13 mouse cellular contexts compared by ENCODE assay signal in the genomic region with DNA sequence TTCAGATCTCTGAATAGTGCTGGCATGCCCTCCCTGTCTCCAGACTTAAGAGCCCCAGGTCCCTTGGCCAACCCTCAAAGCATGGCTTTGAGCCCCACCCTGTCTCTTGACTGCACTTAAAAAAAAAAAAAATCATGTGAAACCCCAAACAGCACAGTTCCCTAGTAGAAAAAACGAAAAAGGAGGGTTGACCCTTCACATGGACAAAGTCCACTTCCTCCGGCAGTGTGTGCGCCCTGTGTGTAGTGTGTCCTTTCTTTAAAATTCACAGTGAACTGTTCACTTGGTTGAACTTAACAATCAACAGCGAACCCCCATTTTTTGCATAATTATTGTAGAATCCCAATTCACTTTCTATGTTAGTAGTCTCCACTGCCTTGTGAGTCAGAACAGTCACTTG. TPM values are rescaled to one million over a fixed set of nuclear protein-coding genes. Genes with fewer than 3 reads are reported as not detected.
A peak's percentile ranks its signal among the peaks of the same experiment; 100 is the strongest.
DNase-seq lines count a peak whose midpoint lies in the region; ATAC-seq and TF ChIP-seq lines count a peak whose summit lies in the region.
"Had no signal": no experiment of that assay in that cellular context is flagged by ENCODE, and none has a peak within 500 bp of the region (broad histone marks: within the 10 kb centered on the region; RNA-seq: fewer than 3 reads in every experiment).

No protein-coding gene starts in this region.

- no peak for DNase-seq in heart, adult 11 months
- DNase-seq in neural tube, embryonic 10.5 days (ENCODE audit: extremely low spot score, low spot score) = no peak
- no peak for DNase-seq in liver, embryonic 14.5 days (ENCODE audit: low read depth in 3 of 3, low spot score in 3 of 3)
- no peak for DNase-seq in urinary bladder, postnatal 14 days (ENCODE audit: low spot score)
- no peak for DNase-seq in left cerebral cortex, adult 8-10 months (ENCODE audit: low spot score in 2 of 2)
- DNase-seq: cerebellum, adult 9-10 months; right cerebral cortex, adult 18-20 months; thymus, adult 2 months had no signal

- H3K4me3 ChIP-seq in heart, embryonic 13.5 days = peak overlapping the region; percentile 82
- H3K4me3 ChIP-seq in neural tube, embryonic 12.5 days = no peak overlapping the region
- H3K4me3 ChIP-seq in liver, embryonic 14.5 days (ENCODE audit: insufficient read depth in 1 of 2, low read depth in 2 of 2, low read length in 2 of 2) = peak overlapping the region in 1 of 2 experiments; percentile 49; a peak in 2 of 4 replicates

- H3K27me3 ChIP-seq in heart, embryonic 13.5 days (replicated peaks) = peaks cover 13% of the 10 kb centered on the region
- H3K27me3 ChIP-seq in neural tube, embryonic 12.5 days (replicated peaks) = peaks cover 35% of the 10 kb centered on the region
- peaks cover 16% of the 10 kb centered on the region for H3K27me3 ChIP-seq in liver, embryonic 14.5 days (ENCODE audit: control insufficient read depth, insufficient read depth, low read length)

- no peak for TF ChIP-seq EP300 in liver, embryonic 14.5 days (IDR thresholded peaks at IDR 0.05; ENCODE audit: low read depth)

- H3K9me3 ChIP-seq in heart, embryonic 13.5 days = no peaks in the 10 kb centered on the region
- H3K9me3 ChIP-seq in neural tube, embryonic 12.5 days = no peaks in the 10 kb centered on the region
- no peaks in the 10 kb centered on the region for H3K9me3 ChIP-seq in liver, embryonic 14.5 days (ENCODE audit: control insufficient read depth, low read length)
- H3K9me3 ChIP-seq: megakaryocyte, embryonic 14.5 days had no signal

- peak overlapping the region; percentile 98; the same call in 1 of the 2 replicates for H3K27ac ChIP-seq in heart, embryonic 13.5 days (replicated peaks)
- H3K27ac ChIP-seq in neural tube, embryonic 12.5 days = no peak overlapping the region
- H3K27ac ChIP-seq in liver, embryonic 14.5 days = no peak overlapping the region

- H3K9ac ChIP-seq in heart, embryonic 13.5 days = peak overlapping the region; percentile 96
- peak overlapping the region; percentile 59; the same call in 1 of the 2 replicates for H3K9ac ChIP-seq in neural tube, embryonic 12.5 days
- no peak overlapping the region for H3K9ac ChIP-seq in liver, embryonic 14.5 days (replicated peaks)

- peak overlapping the region; percentile 88 for H3K4me2 ChIP-seq in heart, embryonic 13.5 days
- peak overlapping the region; percentile 98 for H3K4me2 ChIP-seq in neural tube, embryonic 12.5 days (replicated peaks)
- peak overlapping the region; percentile 50 for H3K4me2 ChIP-seq in liver, embryonic 14.5 days (ENCODE audit: low read depth)

- ATAC-seq in heart, embryonic 13.5 days (ENCODE audit: extremely low read depth, insufficient number of reproducible peaks, low FRiP score, low TSS enrichment) = no peak
- no peak for ATAC-seq in neural tube, embryonic 12.5 days (ENCODE audit: low FRiP score, low read depth)
- no peak for ATAC-seq in liver, embryonic 14.5 days (ENCODE audit: insufficient read depth)
- no peak for ATAC-seq in activated CD4-positive, CD25-positive, alpha-beta regulatory T cell, adult 4 months
- ATAC-seq: CD4-positive, CD25-positive, alpha-beta regulatory T cell, adult 4 months had no signal

- 58% methylated on average over 4 of the region's 4 CpGs for WGBS in heart, embryonic 13.5 days
- WGBS in neural tube, embryonic 12.5 days = 66% methylated on average over 4 of the region's 4 CpGs
- WGBS in liver, embryonic 14.5 days (ENCODE audit: insufficient replicate concordance) = 48% methylated on average over 4 of the region's 4 CpGs

- no peaks in the 10 kb centered on the region for H3K36me3 ChIP-seq in heart, embryonic 13.5 days
- H3K36me3 ChIP-seq in neural tube, embryonic 12.5 days = no peaks in the 10 kb centered on the region
- no peaks in the 10 kb centered on the region for H3K36me3 ChIP-seq in liver, embryonic 14.5 days (replicated peaks; ENCODE audit: control insufficient read depth, insufficient read depth, low read depth)

- TF ChIP-seq CTCF in liver, embryonic 14.5 days (IDR thresholded peaks at IDR 0.05; ENCODE audit: low read depth) = no peak

- peaks cover 45% of the 10 kb centered on the region for H3K4me1 ChIP-seq in heart, embryonic 13.5 days
- peaks cover 8% of the 10 kb centered on the region for H3K4me1 ChIP-seq in neural tube, embryonic 12.5 days
- no peaks in the 10 kb centered on the region for H3K4me1 ChIP-seq in liver, embryonic 14.5 days (replicated peaks; ENCODE audit: control insufficient read depth in 2 of 2, insufficient read depth in 2 of 2, low read length in 1 of 2)

RNA-seq across cellular contexts. Expression of a gene that starts 21.8 kb away (rescaled TPM):
- 68.2 and 74.9 TPM in 2 replicates for polyA plus RNA-seq in heart, embryonic 13.5 days (2015; fragmentation: Nextera tagmentation; extraction: Ambion mirVana)
- polyA plus RNA-seq in neural tube, embryonic 12.5 days (2016; fragmentation: Nextera tagmentation; extraction: Ambion mirVana) = 51.1 and 60.1 TPM in 2 replicates
- 2.3 and 4.0 TPM in 2 replicates for polyA plus RNA-seq in liver, embryonic 14.5 days (2012; rRNA removed)
- 5.8 and 6.7 TPM in 2 replicates for polyA plus RNA-seq in liver, embryonic 14.5 days (2014; fragmentation: Nextera tagmentation; extraction: Ambion mirVana)
- 10 to 100 TPM in 1 of 2 experiments, 1 to 10 TPM in 1; 8.0 to 10.8 TPM for polyA plus RNA-seq in activated CD4-positive, CD25-positive, alpha-beta regulatory T cell, adult 4 months (2017; shearing (Covaris generic))
- total RNA-seq in left cerebral cortex, adult 8-10 months (2022) = 100 to 1,000 TPM; 180 to 198 (median 186) TPM

RNA-seq across cellular contexts. Expression of a gene that starts 34.3 kb away (rescaled TPM):
- polyA plus RNA-seq in heart, embryonic 13.5 days (2015; fragmentation: Nextera tagmentation; extraction: Ambion mirVana) = 115 and 128 TPM in 2 replicates
- 106 and 109 TPM in 2 replicates for polyA plus RNA-seq in neural tube, embryonic 12.5 days (2016; fragmentation: Nextera tagmentation; extraction: Ambion mirVana)
- polyA plus RNA-seq in liver, embryonic 14.5 days (2012; rRNA removed) = 16.9 and 22.6 TPM in 2 replicates
- polyA plus RNA-seq in liver, embryonic 14.5 days (2014; fragmentation: Nextera tagmentation; extraction: Ambion mirVana) = 57.7 and 63.5 TPM in 2 replicates
- polyA plus RNA-seq in activated CD4-positive, CD25-positive, alpha-beta regulatory T cell, adult 4 months (2017; shearing (Covaris generic)) = 10 to 100 TPM; 73.7 to 77.3 TPM
- total RNA-seq in left cerebral cortex, adult 8-10 months (2022) = 10 to 100 TPM; 79.2 to 84.7 (median 83.5) TPM
